Comparison of ENCODE assay signal across 8 mouse cellular contexts in genomic region chr11:97697891-97698529, GRCm38 (mm10). TPM values are rescaled to one million over a fixed set of nuclear protein-coding genes. Genes with fewer than 3 reads are reported as not detected.
A peak's percentile ranks its signal among the peaks of the same experiment; 100 is the strongest.
DNase-seq lines count a peak whose midpoint lies in the region; ATAC-seq and TF ChIP-seq lines count a peak whose summit lies in the region.

No protein-coding gene starts in this region.

- DNase-seq in kidney, adult 11 months: no peak
- DNase-seq in embryonic facial prominence, embryonic 11.5 days (ENCODE audit: low spot score): peak; percentile 69
- no peak for DNase-seq in frontal cortex, postnatal 10 days (ENCODE audit: low spot score in 2 of 2)
- no peak for DNase-seq in urinary bladder, postnatal 4 days (ENCODE audit: low spot score in 2 of 2)
- no peak for DNase-seq in cerebellum, adult 8-10 months

- H3K27me3 ChIP-seq in kidney, embryonic 15.5 days: no peaks in the 10 kb centered on the region
- H3K27me3 ChIP-seq in embryonic facial prominence, embryonic 11.5 days (ENCODE audit: control insufficient read depth, insufficient read depth, low read length): no peaks in the 10 kb centered on the region
- H3K27me3 ChIP-seq in intestine, postnatal 0 days (replicated peaks; ENCODE audit: control insufficient read depth, insufficient read depth, low read length): no peaks in the 10 kb centered on the region
- no peaks in the 10 kb centered on the region for H3K27me3 ChIP-seq in neural tube, embryonic 14.5 days (ENCODE audit: control insufficient read depth, insufficient read depth, low read length)

- H3K4me3 ChIP-seq in kidney, embryonic 15.5 days (replicated peaks): peak overlapping the region; percentile 95
- peak overlapping the region; percentile 87 for H3K4me3 ChIP-seq in embryonic facial prominence, embryonic 11.5 days (ENCODE audit: low read depth, low read length)
- H3K4me3 ChIP-seq in intestine, postnatal 0 days (ENCODE audit: low read depth, low read length): peak overlapping the region; percentile 77
- peak overlapping the region; percentile 86 for H3K4me3 ChIP-seq in neural tube, embryonic 14.5 days (ENCODE audit: low read depth, low read length)

- H3K9ac ChIP-seq in kidney, embryonic 15.5 days: peak overlapping the region; percentile 94
- H3K9ac ChIP-seq in embryonic facial prominence, embryonic 11.5 days (replicated peaks; ENCODE audit: low read length): peak overlapping the region; percentile 83
- H3K9ac ChIP-seq in intestine, postnatal 0 days (ENCODE audit: low read depth, low read length): peak overlapping the region; percentile 85
- peak overlapping the region; percentile 85 for H3K9ac ChIP-seq in neural tube, embryonic 14.5 days (replicated peaks; ENCODE audit: low read depth, low read length)

- no peak for TF ChIP-seq CTCF in intestine, postnatal 0 days (IDR thresholded peaks at IDR 0.05; ENCODE audit: low read depth)

- ATAC-seq in kidney, embryonic 15.5 days (replicated peaks; ENCODE audit: low FRiP score): no peak
- peak; percentile 11; the same call in 1 of the 2 replicates for ATAC-seq in embryonic facial prominence, embryonic 11.5 days (replicated peaks; ENCODE audit: insufficient number of reproducible peaks, low FRiP score, low TSS enrichment, low read depth)
- ATAC-seq in intestine, postnatal 0 days: no peak
- no peak for ATAC-seq in neural tube, embryonic 14.5 days (ENCODE audit: low read depth)

- WGBS in kidney, embryonic 15.5 days: under 1% methylated on average over 14 of the region's 14 CpGs
- WGBS in embryonic facial prominence, embryonic 11.5 days: 2% methylated on average over 14 of the region's 14 CpGs
- WGBS in intestine, postnatal 0 days: 3% methylated on average over 14 of the region's 14 CpGs
- WGBS in neural tube, embryonic 14.5 days: 1% methylated on average over 14 of the region's 14 CpGs

- H3K27ac ChIP-seq in kidney, embryonic 15.5 days: peak overlapping the region; percentile 98
- H3K27ac ChIP-seq in embryonic facial prominence, embryonic 11.5 days (replicated peaks; ENCODE audit: low read depth, low read length): peak overlapping the region; percentile 94
- peak overlapping the region; percentile 98 for H3K27ac ChIP-seq in intestine, postnatal 0 days (ENCODE audit: low read depth, low read length)
- peak overlapping the region; percentile 88 for H3K27ac ChIP-seq in neural tube, embryonic 14.5 days (ENCODE audit: low read depth, low read length)

- peak overlapping the region; percentile 80 for H3K4me2 ChIP-seq in kidney, embryonic 15.5 days
- peak overlapping the region; percentile 81 for H3K4me2 ChIP-seq in embryonic facial prominence, embryonic 11.5 days (ENCODE audit: low read depth, low read length)
- peak overlapping the region; percentile 79 for H3K4me2 ChIP-seq in intestine, postnatal 0 days (replicated peaks; ENCODE audit: low read depth)
- peak overlapping the region; percentile 88 for H3K4me2 ChIP-seq in neural tube, embryonic 14.5 days (ENCODE audit: low read depth, low read length)

- peaks cover 71% of the 10 kb centered on the region for H3K4me1 ChIP-seq in kidney, embryonic 15.5 days
- H3K4me1 ChIP-seq in embryonic facial prominence, embryonic 11.5 days (ENCODE audit: control insufficient read depth, insufficient read depth, low read length): peaks cover 18% of the 10 kb centered on the region
- H3K4me1 ChIP-seq in intestine, postnatal 0 days (replicated peaks; ENCODE audit: control insufficient read depth, insufficient read depth, low read length): peaks cover 22% of the 10 kb centered on the region
- peaks cover 50% of the 10 kb centered on the region for H3K4me1 ChIP-seq in neural tube, embryonic 14.5 days (ENCODE audit: control insufficient read depth, insufficient read depth, low read length)

- H3K9me3 ChIP-seq in kidney, embryonic 15.5 days (replicated peaks): no peaks in the 10 kb centered on the region
- H3K9me3 ChIP-seq in embryonic facial prominence, embryonic 11.5 days (replicated peaks; ENCODE audit: control insufficient read depth, low read length): no peaks in the 10 kb centered on the region
- no peaks in the 10 kb centered on the region for H3K9me3 ChIP-seq in intestine, postnatal 0 days (ENCODE audit: control insufficient read depth)
- H3K9me3 ChIP-seq in neural tube, embryonic 14.5 days (ENCODE audit: control insufficient read depth, low read length): no peaks in the 10 kb centered on the region

- peaks cover 15% of the 10 kb centered on the region for H3K36me3 ChIP-seq in kidney, embryonic 15.5 days
- no peaks in the 10 kb centered on the region; the same call in 1 of the 2 replicates for H3K36me3 ChIP-seq in embryonic facial prominence, embryonic 11.5 days (replicated peaks; ENCODE audit: control insufficient read depth, insufficient read depth, low read depth, low read length)
- peaks cover 8% of the 10 kb centered on the region; the same call in 1 of the 2 replicates for H3K36me3 ChIP-seq in intestine, postnatal 0 days (ENCODE audit: control insufficient read depth, insufficient read depth)
- no peaks in the 10 kb centered on the region for H3K36me3 ChIP-seq in neural tube, embryonic 14.5 days (ENCODE audit: control insufficient read depth, insufficient read depth, low read length)

RNA-seq across cellular contexts. Expression of gene Pcgf2, which starts 2.3 kb away (rescaled TPM):
- 13.2 and 16.6 TPM in 2 replicates for polyA plus RNA-seq in kidney, embryonic 15.5 days (2015; fragmentation: Nextera tagmentation; extraction: Ambion mirVana)
- polyA plus RNA-seq in embryonic facial prominence, embryonic 11.5 days (2014; fragmentation: Nextera tagmentation; extraction: Ambion mirVana): 18.0 and 21.8 TPM in 2 replicates
- polyA plus RNA-seq in intestine, postnatal 0 days (2015; fragmentation: Nextera tagmentation; extraction: Ambion mirVana): 7.9 and 8.9 TPM in 2 replicates
- 24.7 and 25.8 TPM in 2 replicates for polyA plus RNA-seq in neural tube, embryonic 14.5 days (2014; fragmentation: Nextera tagmentation; extraction: Ambion mirVana)

RNA-seq across cellular contexts. Expression of gene Psmb3, which starts 5.2 kb away (rescaled TPM):
- 475 and 488 TPM in 2 replicates for polyA plus RNA-seq in kidney, embryonic 15.5 days (2015; fragmentation: Nextera tagmentation; extraction: Ambion mirVana)
- 476 and 532 TPM in 2 replicates for polyA plus RNA-seq in embryonic facial prominence, embryonic 11.5 days (2014; fragmentation: Nextera tagmentation; extraction: Ambion mirVana)
- polyA plus RNA-seq in intestine, postnatal 0 days (2015; fragmentation: Nextera tagmentation; extraction: Ambion mirVana): 391 and 439 TPM in 2 replicates
- polyA plus RNA-seq in neural tube, embryonic 14.5 days (2014; fragmentation: Nextera tagmentation; extraction: Ambion mirVana): 441 and 465 TPM in 2 replicates

RNA-seq across cellular contexts. Expression of gene Cisd3, which starts 12.4 kb away (rescaled TPM):
- 41.2 and 42.7 TPM in 2 replicates for polyA plus RNA-seq in kidney, embryonic 15.5 days (2015; fragmentation: Nextera tagmentation; extraction: Ambion mirVana)
- polyA plus RNA-seq in embryonic facial prominence, embryonic 11.5 days (2014; fragmentation: Nextera tagmentation; extraction: Ambion mirVana): 11.8 TPM in 2 replicates
- polyA plus RNA-seq in intestine, postnatal 0 days (2015; fragmentation: Nextera tagmentation; extraction: Ambion mirVana): 122 and 123 TPM in 2 replicates
- polyA plus RNA-seq in neural tube, embryonic 14.5 days (2014; fragmentation: Nextera tagmentation; extraction: Ambion mirVana): 28.3 and 38.1 TPM in 2 replicates

RNA-seq across cellular contexts. Expression of gene Mllt6, which starts 34.8 kb away (rescaled TPM):
- polyA plus RNA-seq in kidney, embryonic 15.5 days (2015; fragmentation: Nextera tagmentation; extraction: Ambion mirVana): 2.8 and 3.9 TPM in 2 replicates
- polyA plus RNA-seq in embryonic facial prominence, embryonic 11.5 days (2014; fragmentation: Nextera tagmentation; extraction: Ambion mirVana): 3.7 and 3.9 TPM in 2 replicates
- polyA plus RNA-seq in intestine, postnatal 0 days (2015; fragmentation: Nextera tagmentation; extraction: Ambion mirVana): 1.4 and 1.6 TPM in 2 replicates
- polyA plus RNA-seq in neural tube, embryonic 14.5 days (2014; fragmentation: Nextera tagmentation; extraction: Ambion mirVana): 4.7 and 5.1 TPM in 2 replicates

RNA-seq across cellular contexts. Expression of gene Pip4k2b, which starts 46.5 kb away (rescaled TPM):
- 1.8 and 1.9 TPM in 2 replicates for polyA plus RNA-seq in kidney, embryonic 15.5 days (2015; fragmentation: Nextera tagmentation; extraction: Ambion mirVana)
- 2.6 and 2.8 TPM in 2 replicates for polyA plus RNA-seq in embryonic facial prominence, embryonic 11.5 days (2014; fragmentation: Nextera tagmentation; extraction: Ambion mirVana)
- polyA plus RNA-seq in intestine, postnatal 0 days (2015; fragmentation: Nextera tagmentation; extraction: Ambion mirVana): 0.43 and 0.63 TPM in 2 replicates
- polyA plus RNA-seq in neural tube, embryonic 14.5 days (2014; fragmentation: Nextera tagmentation; extraction: Ambion mirVana): 4.1 and 6.2 TPM in 2 replicates
